Mouse (Mus musculus) bone marrow, adult 2 months (tissue): ENCODE data around the gene Prkn.

ENCODE experiments used
- CTCF ChIP-seq: fragments of 200-500 bp; IDR thresholded peaks from 2 replicates; pipeline ENCODE4 v1.5.1; 2011; ENCODE audit warnings: low read length, control low read depth; ENCODE audit not compliant: control insufficient read depth, insufficient read depth
- POLR2A ChIP-seq: fragments of 200-500 bp; IDR thresholded peaks from 2 replicates; pipeline ENCODE4 v1.6.1; 2011; ENCODE audit warnings: low read depth, mild to moderate bottlenecking, control low read depth, low read length, borderline replicate concordance; ENCODE audit not compliant: control insufficient read depth

DNA sequence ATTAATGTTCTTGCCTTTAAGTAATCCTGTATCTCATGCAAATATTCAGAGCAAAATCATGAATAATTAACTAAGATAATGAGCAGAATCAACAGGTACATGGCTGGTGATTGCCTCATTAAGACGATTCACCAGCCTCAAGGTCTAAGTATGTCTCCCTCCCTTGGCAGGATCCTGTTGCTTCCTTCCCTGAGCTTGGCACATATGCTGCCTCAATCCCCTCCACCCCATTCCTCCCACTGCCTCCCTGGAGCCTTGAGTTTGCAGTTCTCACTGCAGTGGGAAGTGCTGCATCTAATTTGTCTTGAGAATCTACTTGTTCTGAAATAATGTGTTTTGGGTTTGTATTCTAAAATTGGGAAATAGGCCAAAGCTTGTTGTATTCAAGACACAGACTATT, 496.0 kb downstream of the Prkn start:
- TF ChIP-seq CTCF (no peak), POLR2A (no peak)
